Mouse (Mus musculus) limb, embryonic 14.5 days (tissue): Measurements from ENCODE around the gene Sgca. TPM values are rescaled to one million over a fixed set of nuclear protein-coding genes. Genes with fewer than 3 reads are reported as not detected.

ENCODE experiments used
- ATAC-seq: fragments of 200-750 bp; cut with Nextera tagmentation; 2 replicates; pipeline ENCODE4 v1.8.0; 2017; ENCODE audit warnings: low read depth, moderate number of reproducible peaks, moderate TSS enrichment; ENCODE audit not compliant: low FRiP score
- DNase-seq: peaks from one replicate; pipeline ENCODE4 v3.0.0-alpha.2; 2015; ENCODE audit warnings: low spot score
- H3K27ac ChIP-seq: fragments of 300-500 bp; sonication (generic); replicated peaks from 2 replicates; pipeline ENCODE4 v1.5.1; 2014; ENCODE audit warnings: low read depth, mild to moderate bottlenecking, low read length, moderate library complexity, mixed read lengths
- H3K27me3 ChIP-seq: fragments of 300-500 bp; sonication (generic); 2 replicates; pipeline ENCODE4 v1.6.1; 2014; ENCODE audit warnings: low read length, mixed read lengths; ENCODE audit not compliant: control insufficient read depth, insufficient read depth
- H3K36me3 ChIP-seq: fragments of 300-500 bp; sonication (generic); 2 replicates; pipeline ENCODE4 v1.6.1; 2014; ENCODE audit warnings: mild to moderate bottlenecking, low read length, moderate library complexity, mixed read lengths; ENCODE audit not compliant: control insufficient read depth, insufficient read depth
- H3K4me1 ChIP-seq: fragments of 300-500 bp; sonication (generic); 2 replicates; pipeline ENCODE4 v1.6.1; 2014; ENCODE audit warnings: antibody characterized with exemption, low read length, mixed read lengths; ENCODE audit not compliant: control insufficient read depth, insufficient read depth
- H3K4me2 ChIP-seq: fragments of 300-500 bp; sonication (generic); replicated peaks from 2 replicates; pipeline ENCODE4 v1.6.1; 2014; ENCODE audit warnings: low read depth, mild to moderate bottlenecking, low read length, moderate library complexity; ENCODE audit not compliant: severe bottlenecking
- H3K4me3 ChIP-seq: fragments of 300-500 bp; sonication (generic); replicated peaks from 2 replicates; pipeline ENCODE4 v1.5.1; 2014; ENCODE audit warnings: low read length
- H3K9ac ChIP-seq: fragments of 300-500 bp; sonication (generic); 2 replicates; pipeline ENCODE4 v1.6.1; 2014; ENCODE audit warnings: mild to moderate bottlenecking, low read depth, low read length, moderate library complexity; ENCODE audit not compliant: severe bottlenecking
- H3K9me3 ChIP-seq: fragments of 300-500 bp; sonication (generic); 2 replicates; pipeline ENCODE4 v1.6.1; 2016; ENCODE audit warnings: low read length; ENCODE audit not compliant: control insufficient read depth
- POLR2A ChIP-seq: fragments of 200-500 bp; IDR thresholded peaks from 2 replicates; pipeline ENCODE4 v1.8.0; 2012; ENCODE audit warnings: inconsistent platforms, mild to moderate bottlenecking, moderate library complexity, borderline replicate concordance; ENCODE audit not compliant: insufficient read depth, insufficient read length; ENCODE audit errors: extremely low read depth
- WGBS: fragments of 180-500 bp; shearing (Covaris S2); extraction: QIAGEN DNeasy Blood & Tissue Kit; methylation state at CpG from one replicate; pipeline ENCODE4 v1.1.7; 2014; 5-methylcytosine and 5-hydroxymethylcytosine counted together
- polyA plus RNA-seq, 2 experiments: library from polyadenylated mRNA; depleted of rRNA in 1 of 2; stranded (reverse) in 1 of 2; unstranded in 1 of 2; fragments of >200 nt; fragmentation: Nextera tagmentation in 1 of 2; extraction: Ambion mirVana in 1 of 2; gene quantifications; 2 replicates each; pipeline versions ENCODE4 v1.2.1 to v1.2.3; 2012 to 2014

The Sgca gene
- polyA plus RNA-seq, 2 experiments = 10.2 to 32.9 TPM

GRCm38 (mm10) chr11:94933584-94933983 lies 42.5 kb downstream of the Sgca start:
- no peaks in the 10 kb centered on the region for H3K9me3 ChIP-seq
- TF ChIP-seq POLR2A = no peak
- peak overlapping the region; percentile 73 for H3K4me2 ChIP-seq
- no peak overlapping the region for H3K9ac ChIP-seq
- peak overlapping the region; percentile 93 for H3K27ac ChIP-seq
- no peaks in the 10 kb centered on the region for H3K27me3 ChIP-seq
- H3K4me3 ChIP-seq = no peak overlapping the region
- DNase-seq (peak; percentile 84), ATAC-seq (peak; percentile 28)
- H3K36me3 ChIP-seq = peaks cover 9% of the 10 kb centered on the region
- H3K4me1 ChIP-seq = peaks cover 59% of the 10 kb centered on the region
- WGBS = 8% methylated on average over 8 of the region's 8 CpGs

GRCm38 (mm10) chr11:94930151-94930550 lies 46.0 kb downstream of the Sgca start:
- Histone ChIP-seq H3K4me2 (no peak overlapping the region), H3K4me3 (no peak overlapping the region), H3K4me1 (peaks cover 61% of the 10 kb centered on the region), H3K27me3 (no peaks in the 10 kb centered on the region), H3K9ac (no peak overlapping the region), H3K36me3 (no peaks in the 10 kb centered on the region), H3K9me3 (no peaks in the 10 kb centered on the region), H3K27ac (peak overlapping the region; percentile 94; the same call in 1 of the 2 replicates)
- WGBS = 19% methylated on average over 4 of the region's 4 CpGs
- ATAC-seq (no peak), DNase-seq (no peak)
- no peak for TF ChIP-seq POLR2A

GRCm38 (mm10) chr11:94929599-94929998 lies 46.5 kb downstream of the Sgca start:
- WGBS = 26% methylated on average over 9 of the region's 9 CpGs
- Histone ChIP-seq H3K27ac (peak overlapping the region; percentile 94), H3K9me3 (no peaks in the 10 kb centered on the region), H3K4me3 (no peak overlapping the region), H3K4me1 (peaks cover 55% of the 10 kb centered on the region), H3K36me3 (no peaks in the 10 kb centered on the region), H3K9ac (peak overlapping the region; percentile 40), H3K27me3 (no peaks in the 10 kb centered on the region), H3K4me2 (peak overlapping the region; percentile 40; the same call in 1 of the 2 replicates)
- ATAC-seq = no peak
- no peak for TF ChIP-seq POLR2A
- no peak for DNase-seq

GRCm38 (mm10) chr11:94928820-94929219 lies 47.3 kb downstream of the Sgca start:
- Histone ChIP-seq H3K4me3 (peak overlapping the region; percentile 3; the same call in 1 of the 2 replicates), H3K4me1 (peaks cover 48% of the 10 kb centered on the region), H3K27me3 (no peaks in the 10 kb centered on the region), H3K9me3 (no peaks in the 10 kb centered on the region), H3K36me3 (no peaks in the 10 kb centered on the region), H3K4me2 (peak overlapping the region; percentile 40), H3K9ac (peak overlapping the region; percentile 40), H3K27ac (peak overlapping the region; percentile 94)
- 1% methylated on average over 8 of the region's 13 CpGs for WGBS
- peak; percentile 91 for ATAC-seq
- DNase-seq = peak; percentile 96
- TF ChIP-seq POLR2A = no peak

DNA sequence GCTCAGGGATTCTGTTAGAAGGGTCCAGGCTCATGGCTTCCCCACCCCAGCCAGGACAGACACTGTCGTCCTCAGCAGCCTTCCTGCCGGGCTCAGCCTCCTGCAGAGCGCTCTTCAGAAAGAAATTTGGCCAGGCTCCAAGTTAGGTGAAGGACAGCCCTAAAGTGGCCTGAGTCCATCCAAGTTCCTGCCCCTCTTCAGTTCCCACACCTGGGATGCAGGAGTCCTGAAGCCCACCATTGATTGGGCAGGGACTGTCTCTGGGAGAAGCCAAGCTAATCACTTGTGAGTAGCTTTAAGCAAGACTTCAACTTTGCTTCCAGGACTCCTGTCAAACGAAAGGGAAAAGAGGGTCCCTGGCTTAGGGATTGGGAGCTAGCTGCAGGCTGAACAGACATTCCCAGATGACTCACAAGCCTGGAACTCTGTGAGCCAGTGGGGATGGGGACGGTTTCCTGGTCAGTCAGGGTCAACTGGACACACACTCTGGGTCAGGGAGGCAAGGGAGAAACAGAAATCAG lies 48.3 kb downstream of the Sgca start:
- H3K27ac ChIP-seq = peak overlapping the region; percentile 94
- H3K9ac ChIP-seq = no peak overlapping the region
- no peak for TF ChIP-seq POLR2A
- H3K9me3 ChIP-seq = no peaks in the 10 kb centered on the region
- H3K4me3 ChIP-seq = no peak overlapping the region
- H3K4me1 ChIP-seq = peaks cover 40% of the 10 kb centered on the region
- DNase-seq (peak; percentile 38), ATAC-seq (no peak)
- no peaks in the 10 kb centered on the region for H3K27me3 ChIP-seq
- no peaks in the 10 kb centered on the region for H3K36me3 ChIP-seq
- WGBS = 20% methylated on average over 5 of the region's 5 CpGs
- H3K4me2 ChIP-seq = no peak overlapping the region; the same call in 1 of the 2 replicates
